In the genomic region with DNA sequence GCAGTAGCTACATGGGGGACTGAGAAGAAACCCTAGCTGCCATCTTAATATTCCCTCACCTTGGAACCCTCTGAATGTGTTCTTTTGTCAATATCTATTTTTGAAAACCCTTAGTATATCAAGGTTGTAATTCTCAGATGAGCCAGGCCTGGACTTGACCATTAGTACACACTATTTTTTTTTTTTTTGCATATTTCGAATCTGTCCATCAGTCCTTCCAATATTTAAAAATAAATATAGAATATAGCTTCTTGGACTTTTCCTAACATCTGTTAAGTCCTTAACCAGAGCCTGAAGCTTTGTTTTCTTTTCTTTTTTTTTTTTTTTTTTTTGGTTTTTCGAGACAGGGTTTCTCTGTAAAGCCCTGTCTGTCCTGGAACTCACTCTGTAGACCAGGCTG, we compare ENCODE assay signal across 35 mouse cellular contexts. TPM values are rescaled to one million over a fixed set of nuclear protein-coding genes. Genes with fewer than 3 reads are reported as not detected.
"Had no signal": no experiment of that assay in that cellular context is flagged by ENCODE, and none has a peak within 500 bp of the region (broad histone marks: within the 10 kb centered on the region; RNA-seq: fewer than 3 reads in every experiment).

No protein-coding gene starts in this region.

- DNase-seq: gastrocnemius, postnatal 14 days; gastrocnemius, postnatal 36 days; heart, adult 18-20 months; heart, postnatal 10 days; heart, postnatal 4 days; kidney, adult 18-20 months; kidney, adult 8-10 months; kidney, postnatal 10 days; kidney, postnatal 25 days; kidney, postnatal 4 days had no signal

- ATAC-seq: hindbrain, embryonic 16.5 days; inflammation-experienced regulatory T-cells, adult 6 months; intestine, postnatal 0 days had no signal

- H3K27ac ChIP-seq: heart, embryonic 10.5 days; hindbrain, embryonic 10.5 days; hindbrain, embryonic 12.5 days; hindbrain, embryonic 14.5 days; intestine, embryonic 15.5 days; layer of hippocampus, adult 2 months; left cerebral cortex, adult 2 months; limb, embryonic 10.5 days; limb, embryonic 12.5 days had no signal

- H3K9me3 ChIP-seq: heart, embryonic 10.5 days; heart, embryonic 12.5 days; hindbrain, embryonic 10.5 days; hindbrain, embryonic 12.5 days; intestine, embryonic 15.5 days; limb, embryonic 10.5 days; limb, embryonic 12.5 days had no signal

- H3K9ac ChIP-seq: heart, embryonic 12.5 days; hindbrain, embryonic 12.5 days; hindbrain, embryonic 14.5 days; intestine, embryonic 15.5 days; limb, embryonic 12.5 days had no signal

- H3K4me1 ChIP-seq: hindbrain, embryonic 12.5 days; intestine, embryonic 15.5 days had no signal

- H3K4me2 ChIP-seq: heart, embryonic 12.5 days; hindbrain, embryonic 12.5 days; hindbrain, embryonic 14.5 days; intestine, embryonic 15.5 days; limb, embryonic 12.5 days had no signal

- H3K36me3 ChIP-seq: heart, embryonic 10.5 days; heart, embryonic 12.5 days; hindbrain, embryonic 10.5 days; hindbrain, embryonic 12.5 days; intestine, embryonic 15.5 days; limb, embryonic 10.5 days; limb, embryonic 12.5 days had no signal

- H3K4me3 ChIP-seq: heart, embryonic 10.5 days; heart, embryonic 12.5 days; hindbrain, embryonic 10.5 days; hindbrain, embryonic 12.5 days; intestine, embryonic 15.5 days; layer of hippocampus, adult 2 months; left cerebral cortex, adult 2 months; limb, embryonic 10.5 days; limb, embryonic 12.5 days had no signal

- H3K27me3 ChIP-seq: heart, embryonic 12.5 days; hindbrain, embryonic 12.5 days; intestine, embryonic 15.5 days had no signal

RNA-seq across cellular contexts. Expression of gene Rnf222, which starts 4.5 kb away (rescaled TPM):
- total RNA-seq: gastrocnemius, postnatal 14 days; gastrocnemius, postnatal 36 days; layer of hippocampus, adult 2 months; layer of hippocampus, postnatal 10 days; layer of hippocampus, postnatal 25 days; left cerebral cortex, adult 2 months; left cerebral cortex, postnatal 14 days; left cerebral cortex, postnatal 36 days had no signal
- polyA plus RNA-seq: heart, embryonic 14.5 days; hindbrain, embryonic 12.5 days; hindbrain, embryonic 14.5 days; inflammation-experienced regulatory T-cells, adult 6 months had no signal

RNA-seq across cellular contexts. Expression of gene Odf4, which starts 43.0 kb away (rescaled TPM):
- total RNA-seq: gastrocnemius, adult 8-10 months; gastrocnemius, postnatal 14 days; gastrocnemius, postnatal 36 days; heart, adult 18-20 months; heart, postnatal 10 days; heart, postnatal 25 days; heart, postnatal 4 days; layer of hippocampus, adult 2 months; layer of hippocampus, postnatal 25 days; liver, adult 2 months had no signal
- polyA plus RNA-seq: heart, embryonic 10.5 days; heart, embryonic 12.5 days; heart, embryonic 14.5 days; heart, embryonic 16.5 days; hindbrain, embryonic 10.5 days; hindbrain, embryonic 12.5 days; inflammation-experienced regulatory T-cells, adult 6 months; intestine, embryonic 15.5 days; intestine, postnatal 0 days; kidney, embryonic 14.5 days; kidney, embryonic 16.5 days; limb, embryonic 10.5 days; limb, embryonic 12.5 days; limb, embryonic 14.5 days; liver, adult 2 months had no signal
